Mouse (Mus musculus): ENCODE data around the gene Cd63. TPM values are rescaled to one million over a fixed set of nuclear protein-coding genes. Genes with fewer than 3 reads are reported as not detected.

Cd63 gene
- total RNA-seq (2021): 100 to 1,000 TPM; 144 to 158 TPM
- long read RNA-seq, experiment 1, transcript Cd63-201 (8 exons, 1,063 nt): major isoform, 92 of 99 reads
- long read RNA-seq, experiment 1, partial matches to known transcripts: 6 of 99 reads
- long read RNA-seq, experiment 1, other reads (novel, unspliced or antisense): 1 of 99 reads
- long read RNA-seq, experiment 2, transcript Cd63-201 (8 exons, 1,063 nt): major isoform, 72 of 79 reads
- long read RNA-seq, experiment 2, partial matches to known transcripts: 7 of 79 reads
- long read RNA-seq, experiment 2, other reads (novel, unspliced or antisense): 0 of 79 reads

- no peak for DNase-seq
These were observed at the start of gene Cd63 for GRCm38 (mm10) chr10:128900698-128901097. TSS of gene Cd63 (plus strand) at chr10:128900989.

- DNase-seq: no peak
These were observed 39.6 kb upstream of the Cd63 start for GRCm38 (mm10) chr10:128861176-128861575.

- DNase-seq: no peak
These were observed 34.7 kb upstream of the Cd63 start for GRCm38 (mm10) chr10:128866042-128866441.

- no peak for DNase-seq
These were observed 34.3 kb upstream of the Cd63 start for GRCm38 (mm10) chr10:128866518-128866917.

- DNase-seq: no peak
These were observed 30.4 kb upstream of the Cd63 start for GRCm38 (mm10) chr10:128870341-128870740.

- DNase-seq: no peak
These were observed 22.5 kb upstream of the Cd63 start for GRCm38 (mm10) chr10:128878291-128878690.

- DNase-seq: no peak
These were observed 22.0 kb upstream of the Cd63 start for GRCm38 (mm10) chr10:128878811-128879210.

GRCm38 (mm10) chr10:128882067-128882466, 18.7 kb upstream of the Cd63 start:
- no peak for DNase-seq

GRCm38 (mm10) chr10:128888941-128889827, 11.6 kb upstream of the Cd63 start:
- no peak for DNase-seq

GRCm38 (mm10) chr10:128889846-128890245, 10.9 kb upstream of the Cd63 start:
- no peak for DNase-seq

- DNase-seq: peak; percentile 4 to 31
These were observed 10.2 kb upstream of the Cd63 start for GRCm38 (mm10) chr10:128890383-128891295.

GRCm38 (mm10) chr10:128891296-128892094, 9.3 kb upstream of the Cd63 start, which contains the start of gene Gdf11:
TSS of gene Gdf11 (minus strand) at chr10:128891718.
- DNase-seq: peak; percentile 60 to 67

- DNase-seq: peak in 1 of 2 experiments; percentile 29
These were observed 8.5 kb upstream of the Cd63 start for GRCm38 (mm10) chr10:128892246-128892645.

GRCm38 (mm10) chr10:128895437-128895836, 5.4 kb upstream of the Cd63 start:
- DNase-seq: peak; percentile 77 to 92

- DNase-seq: no peak
These were observed 4.7 kb upstream of the Cd63 start for GRCm38 (mm10) chr10:128895952-128896693.

GRCm38 (mm10) chr10:128896807-128897206, 4.0 kb upstream of the Cd63 start:
- DNase-seq: no peak

GRCm38 (mm10) chr10:128897501-128897900, 3.3 kb upstream of the Cd63 start:
- no peak for DNase-seq

GRCm38 (mm10) chr10:128899759-128900490, 864 bp upstream of the Cd63 start:
- no peak for DNase-seq

GRCm38 (mm10) chr10:128901409-128901808, 620 bp downstream of the Cd63 start:
- DNase-seq: no peak
